Mouse (Mus musculus) megakaryocyte, adult 5-6 weeks (primary cell): Measurements from ENCODE around the gene 6720489N17Rik. TPM values are rescaled to one million over a fixed set of nuclear protein-coding genes. Genes with fewer than 3 reads are reported as not detected.
"Not testable (repeated sequence)": the region's sequence is repeated elsewhere in the genome, so short reads cannot be mapped to it uniquely, and the experiment has no call there.

ENCODE experiments used
- ATAC-seq: 2 replicates; pipeline ENCODE4 v1.8.0; 2016; ENCODE audit warnings: mild to moderate bottlenecking, inconsistent platforms; ENCODE audit not compliant: poor library complexity, severe bottlenecking
- total RNA-seq, 2 experiments: library from RNA; stranded (forward) in 1 of 2; stranded (reverse) in 1 of 2; fragments of 153-499, 151-499 nt in 1 of 2; fragments of 221-1000, 200-1000 nt in 1 of 2; gene quantifications; 2 replicates each; pipeline versions ENCODE4 v1.2.3 to v1.2.4; 2015 to 2017

6720489N17Rik gene
- total RNA-seq (2015) (13.0 and 19.5 TPM in 2 replicates), total RNA-seq (2017) (9.6 and 14.9 TPM in 2 replicates)

DNA sequence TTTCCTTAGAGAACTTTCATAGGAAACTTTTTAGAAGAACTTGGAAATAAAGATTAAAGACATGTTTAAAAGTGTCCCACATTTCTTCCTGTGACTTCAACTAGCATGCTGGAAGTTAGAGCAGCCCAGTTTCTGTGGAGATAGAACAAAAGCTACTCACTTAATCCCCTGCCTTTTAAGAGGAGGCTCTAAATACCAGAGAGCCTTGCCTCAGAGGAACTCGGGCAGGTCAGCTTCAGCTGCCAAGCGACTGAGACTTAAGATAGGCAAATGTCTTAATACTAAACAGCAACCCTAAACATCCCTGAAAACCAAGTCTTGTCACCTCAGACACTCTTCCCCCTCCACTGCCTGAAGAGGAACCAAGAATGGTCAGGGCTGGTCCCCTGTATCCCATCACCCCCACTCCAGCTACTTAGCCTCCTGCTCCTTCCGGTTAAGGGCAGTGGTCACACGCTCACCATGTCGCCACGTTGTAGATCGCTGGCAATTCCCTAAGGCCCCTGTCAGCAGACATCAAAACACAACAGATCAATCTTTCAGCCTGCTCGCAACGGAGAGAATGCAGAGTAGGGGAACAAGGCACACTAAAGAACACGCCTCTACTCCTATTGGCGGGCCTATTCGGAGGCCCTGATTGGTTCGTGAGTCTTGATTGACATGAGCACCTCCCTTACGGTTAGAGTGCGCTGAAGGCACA lies at the start of gene 6720489N17Rik:
Gene 6720489N17Rik (minus strand): TSS at position 606 of the 700 bp plus-strand sequence.
- ATAC-seq: peak; percentile 100

DNA sequence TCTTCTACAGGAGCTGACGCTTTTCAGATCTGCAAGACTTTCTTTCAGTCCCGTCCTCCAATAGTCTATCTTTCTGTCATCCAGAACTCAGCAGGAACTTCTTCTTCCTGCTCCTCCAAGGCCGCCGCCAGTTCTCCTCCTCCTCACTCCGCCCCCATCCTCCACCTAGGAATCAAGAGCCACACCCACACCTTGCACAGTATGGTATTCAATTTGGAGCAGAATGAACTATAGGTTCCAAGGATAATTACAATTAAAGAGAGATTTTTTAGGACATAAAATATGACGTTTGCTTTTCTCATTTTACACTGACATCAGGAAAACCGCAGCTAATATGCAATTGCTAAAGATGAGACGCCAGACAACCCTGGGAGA lies 29.4 kb upstream of the 6720489N17Rik start:
- ATAC-seq: peak; percentile 74

DNA sequence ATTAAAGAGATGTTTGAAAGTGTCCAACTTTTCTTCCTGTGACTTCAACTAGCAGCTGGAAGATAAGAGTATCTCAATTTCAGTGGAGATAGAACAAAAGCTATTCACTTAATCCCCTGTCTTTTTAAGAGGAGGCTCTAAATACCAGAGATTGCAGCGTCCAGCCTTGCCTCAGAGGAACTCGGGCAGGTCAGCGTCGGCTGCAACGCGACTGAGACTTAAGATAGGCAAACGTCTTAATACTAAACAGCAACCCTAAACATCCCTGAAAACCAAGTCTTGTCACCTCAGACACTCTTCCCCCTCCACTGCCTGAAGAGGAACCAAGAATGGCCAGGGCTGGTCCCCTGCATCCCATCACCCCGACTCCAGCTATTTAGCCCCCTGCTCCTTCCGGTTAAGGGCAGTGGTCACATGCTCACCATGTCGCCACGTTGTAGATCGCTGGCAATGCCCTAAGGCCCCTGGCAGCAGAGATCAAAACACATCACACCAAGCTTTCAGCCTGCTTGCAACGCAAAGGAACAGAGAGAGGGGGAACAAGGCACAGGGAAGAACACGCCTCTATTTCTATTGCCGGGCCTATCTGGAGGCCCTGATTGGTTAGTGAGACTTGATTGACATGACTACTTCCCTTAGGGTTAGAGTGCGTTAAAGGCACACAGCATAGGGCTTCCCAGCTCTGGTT lies 28.8 kb upstream of the 6720489N17Rik start:
- ATAC-seq: peak; percentile 100

DNA sequence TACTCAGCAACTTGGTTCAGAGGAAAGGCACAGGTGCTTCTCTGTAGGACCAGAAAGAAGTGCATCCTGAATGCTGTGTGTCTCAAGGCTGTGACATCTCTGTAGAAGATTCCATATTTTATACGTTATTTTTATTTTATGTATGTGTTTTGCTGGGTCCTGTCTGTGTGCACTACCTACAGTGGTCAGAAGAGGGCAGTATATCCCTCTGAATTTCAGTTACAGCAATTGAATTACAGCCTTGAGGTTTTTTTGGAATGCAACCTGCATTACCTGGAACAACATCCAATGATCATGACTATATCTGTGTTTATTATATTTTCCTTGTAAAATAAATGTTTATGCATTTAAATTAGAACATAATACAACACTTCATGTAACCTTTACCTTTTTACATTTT lies 3.1 kb upstream of the 6720489N17Rik start:
- ATAC-seq: peak; percentile 69

DNA sequence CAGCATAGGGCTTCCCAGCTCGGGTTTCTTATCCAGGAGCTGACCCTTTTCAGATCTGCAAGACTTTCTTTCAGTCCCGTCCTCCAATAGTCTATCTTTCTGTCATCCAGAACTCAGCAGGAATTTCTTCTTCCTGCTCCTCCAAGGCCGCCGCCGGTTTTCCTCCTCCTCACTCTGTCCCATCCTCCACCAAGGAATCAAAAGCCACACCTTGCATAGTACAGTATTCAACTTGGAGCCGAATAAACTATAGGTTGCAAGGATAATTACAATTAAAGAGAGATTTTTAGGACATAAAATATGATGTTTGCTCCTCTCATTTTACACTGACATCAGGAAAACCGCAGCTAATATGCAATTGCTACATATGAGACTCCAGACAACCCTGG lies 289 bp upstream of the 6720489N17Rik start:
- not testable (repeated sequence) for ATAC-seq

DNA sequence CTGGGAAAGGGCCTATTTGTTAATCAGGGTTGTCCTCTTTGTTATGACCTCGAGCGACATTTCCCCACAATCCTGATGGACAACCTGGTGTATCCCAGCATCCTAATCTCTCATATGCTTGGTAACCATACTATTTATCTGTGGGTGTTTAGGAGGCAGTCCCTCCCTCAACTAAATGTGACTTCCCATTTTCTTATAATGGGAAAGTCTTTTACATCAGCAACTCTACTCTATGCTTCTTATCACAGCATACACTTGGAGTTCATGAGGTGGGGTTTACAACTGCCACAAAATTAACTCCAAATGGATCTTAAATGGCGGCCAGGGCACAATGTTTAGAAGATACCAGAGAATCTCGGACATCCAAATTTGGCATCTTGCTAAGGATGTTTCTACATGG lies 6.5 kb downstream of the 6720489N17Rik start:
- ATAC-seq: not testable (repeated sequence)

DNA sequence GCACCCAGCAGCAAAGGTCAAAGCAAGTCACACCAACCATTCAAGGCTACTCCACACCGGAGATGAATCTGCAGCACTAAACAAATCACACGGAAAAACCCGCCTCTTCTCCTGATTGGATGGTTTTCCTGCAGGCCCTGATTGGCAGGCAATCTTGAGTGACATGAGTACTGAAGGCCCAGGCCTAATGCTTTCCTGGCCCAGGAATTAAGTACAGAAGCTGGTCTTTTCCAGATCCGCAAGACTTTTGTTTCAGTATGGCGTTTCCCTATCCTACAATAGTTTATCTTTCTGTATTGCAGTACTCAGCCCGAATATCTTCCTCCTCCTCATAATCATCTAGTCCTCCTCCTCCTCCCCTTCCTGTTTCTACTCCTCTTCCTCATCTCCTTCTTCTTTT lies 52.9 kb downstream of the 6720489N17Rik start, which contains the start of gene Zfp934:
Gene Zfp934 (minus strand): TSS at position 101 of the 400 bp plus-strand sequence.
- not testable (repeated sequence) for ATAC-seq

DNA sequence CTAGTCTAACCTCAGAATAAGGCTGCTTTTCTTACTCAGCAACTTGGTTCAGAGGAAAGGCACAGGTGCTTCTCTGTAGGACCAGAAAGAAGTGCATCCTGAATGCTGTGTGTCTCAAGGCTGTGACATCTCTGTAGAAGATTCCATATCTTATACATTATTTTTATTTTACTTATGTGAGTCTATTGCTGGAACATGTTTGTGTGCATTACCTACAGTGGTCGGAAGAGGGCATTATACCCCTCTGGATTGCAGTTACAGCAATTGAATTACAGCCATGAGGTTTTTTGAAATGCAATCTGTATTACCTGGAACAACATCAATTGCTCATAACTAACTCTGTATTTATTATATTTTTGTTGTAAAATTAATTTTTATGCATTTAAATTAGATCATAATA lies 62.3 kb downstream of the 6720489N17Rik start:
- ATAC-seq: not testable (repeated sequence)

DNA sequence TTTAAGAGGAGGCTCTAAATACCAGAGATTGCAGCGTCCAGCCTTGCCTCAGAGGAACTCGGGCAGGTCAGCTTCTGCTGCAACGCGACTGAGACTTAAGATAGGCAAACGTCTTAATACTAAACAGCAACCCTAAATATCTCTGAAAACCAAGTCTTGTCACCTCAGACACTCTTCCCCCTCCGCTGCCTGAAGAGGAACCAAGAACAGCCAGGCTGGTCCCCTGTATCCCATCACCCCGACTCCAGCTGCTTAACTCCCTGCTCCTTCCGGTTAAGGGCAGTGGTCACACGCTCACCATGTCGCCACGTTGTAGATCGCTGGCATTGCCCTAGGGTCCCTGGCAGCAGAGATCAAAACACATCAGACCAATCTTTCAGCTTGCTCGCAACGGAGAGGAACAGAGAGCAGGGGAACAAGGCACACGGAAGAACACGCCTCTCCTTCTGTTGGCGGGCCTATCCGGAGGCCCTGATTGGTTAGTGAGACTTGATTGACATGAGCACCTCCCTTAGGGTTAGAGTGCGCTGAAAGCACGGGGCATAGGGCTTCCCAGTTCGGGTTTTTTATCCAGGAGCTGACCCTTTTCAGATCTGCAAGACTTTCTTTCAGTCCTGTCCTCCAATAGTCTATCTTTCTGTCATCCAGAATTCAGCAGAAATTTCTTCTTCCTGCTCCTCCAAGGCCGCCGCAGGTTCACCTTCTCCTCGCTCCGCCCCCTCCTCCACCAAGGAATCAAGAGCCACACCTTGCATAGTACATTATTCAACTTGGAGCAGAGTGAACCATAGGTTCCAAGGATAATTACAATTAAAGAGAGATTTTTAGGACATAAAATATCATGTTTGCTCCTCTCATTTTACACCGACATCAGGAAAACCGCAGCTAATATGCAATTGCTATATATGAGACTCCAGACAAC lies 65.5 kb downstream of the 6720489N17Rik start, which contains the start of gene Zfp935:
Gene Zfp935 (minus strand): TSS at position 323 of the 922 bp plus-strand sequence.
- peak; percentile 77 for ATAC-seq

Other genes with a start within 250 kb of the 6720489N17Rik start
- gene Gm3604, start 241.0 kb downstream of the 6720489N17Rik start, total RNA-seq (2015): 8.1 and 11.5 TPM in 2 replicates
- 4.7 and 6.5 TPM in 2 replicates for gene Gm3604, start 241.0 kb downstream of the 6720489N17Rik start, total RNA-seq (2017)
- 14.8 and 15.0 TPM in 2 replicates for gene Gm49359, start 157.3 kb downstream of the 6720489N17Rik start, total RNA-seq (2015)
- 13.8 and 14.8 TPM in 2 replicates for gene Gm49359, start 157.3 kb downstream of the 6720489N17Rik start, total RNA-seq (2017)
- not detected in 2 replicates for gene Zfp935, start 65.7 kb downstream of the 6720489N17Rik start, total RNA-seq (2015)
- not detected in 2 replicates for gene Zfp935, start 65.7 kb downstream of the 6720489N17Rik start, total RNA-seq (2017)
- 16.8 and 24.3 TPM in 2 replicates for gene Zfp934, start 53.0 kb downstream of the 6720489N17Rik start, total RNA-seq (2015)
- gene Zfp934, start 53.0 kb downstream of the 6720489N17Rik start, total RNA-seq (2017): 2.6 and 7.8 TPM in 2 replicates
- 30.1 and 34.3 TPM in 2 replicates for gene Platr25, start 136.5 kb upstream of the 6720489N17Rik start, total RNA-seq (2015)
- gene Platr25, start 136.5 kb upstream of the 6720489N17Rik start, total RNA-seq (2017): 39.2 and 42.4 TPM in 2 replicates
- gene Gm5141, start 161.6 kb upstream of the 6720489N17Rik start, total RNA-seq (2015): 6.3 and 10.2 TPM in 2 replicates
- gene Gm5141, start 161.6 kb upstream of the 6720489N17Rik start, total RNA-seq (2017): 4.3 and 5.0 TPM in 2 replicates
- not detected in 2 replicates for gene Fbp2, start 234.2 kb upstream of the 6720489N17Rik start, total RNA-seq (2015)
- not detected in 2 replicates for gene Fbp2, start 234.2 kb upstream of the 6720489N17Rik start, total RNA-seq (2017)